Mouse (Mus musculus): Measurements from ENCODE around the gene Uvrag.
"Not testable (repeated sequence)": the region's sequence is repeated elsewhere in the genome, so short reads cannot be mapped to it uniquely, and the experiment has no call there.

The Uvrag gene

GRCm38 (mm10) chr7:99097781-99098180, 43.2 kb downstream of the Uvrag start:
- no peak for ATAC-seq (ENCODE audit: low TSS enrichment)

- ATAC-seq (ENCODE audit: low TSS enrichment) = no peak
Observed at GRCm38 (mm10) chr7:99097128-99097527, 43.8 kb downstream of the Uvrag start.

- no peak for ATAC-seq (ENCODE audit: low TSS enrichment)
Observed at GRCm38 (mm10) chr7:99095191-99095590, 45.8 kb downstream of the Uvrag start.

GRCm38 (mm10) chr7:99094336-99094735, 46.6 kb downstream of the Uvrag start:
- no peak for ATAC-seq (ENCODE audit: low TSS enrichment)

- no peak for ATAC-seq (ENCODE audit: low TSS enrichment)
Observed at GRCm38 (mm10) chr7:99091915-99092645, 48.9 kb downstream of the Uvrag start.

- no peak for ATAC-seq (ENCODE audit: low TSS enrichment)
Observed at GRCm38 (mm10) chr7:99089716-99090115, 51.2 kb downstream of the Uvrag start.

- ATAC-seq (ENCODE audit: low TSS enrichment) = no peak
Observed at GRCm38 (mm10) chr7:99088576-99089346, 52.2 kb downstream of the Uvrag start.

GRCm38 (mm10) chr7:99087581-99087980, 53.4 kb downstream of the Uvrag start:
- ATAC-seq (ENCODE audit: low TSS enrichment) = no peak

- no peak for ATAC-seq (ENCODE audit: low TSS enrichment)
Observed at GRCm38 (mm10) chr7:99086646-99087443, 54.1 kb downstream of the Uvrag start.

- ATAC-seq (ENCODE audit: low TSS enrichment) = peak; percentile 79; the same call in 1 of the 2 replicates
Observed at GRCm38 (mm10) chr7:99085249-99085648, 55.7 kb downstream of the Uvrag start.

GRCm38 (mm10) chr7:99079522-99079921, 61.4 kb downstream of the Uvrag start:
- ATAC-seq (ENCODE audit: low TSS enrichment) = no peak

GRCm38 (mm10) chr7:99078805-99079204, 62.1 kb downstream of the Uvrag start:
- no peak for ATAC-seq (ENCODE audit: low TSS enrichment)

GRCm38 (mm10) chr7:99077234-99077633, 63.7 kb downstream of the Uvrag start:
- no peak for ATAC-seq (ENCODE audit: low TSS enrichment)

GRCm38 (mm10) chr7:99075101-99075500, 65.8 kb downstream of the Uvrag start:
- ATAC-seq (ENCODE audit: low TSS enrichment) = no peak

- ATAC-seq (ENCODE audit: low TSS enrichment) = peak; percentile 87
Observed at GRCm38 (mm10) chr7:99073734-99074372, 67.1 kb downstream of the Uvrag start.

GRCm38 (mm10) chr7:99067710-99068109, 73.2 kb downstream of the Uvrag start:
- no peak for ATAC-seq (ENCODE audit: low TSS enrichment)

- no peak for ATAC-seq (ENCODE audit: low TSS enrichment)
Observed at GRCm38 (mm10) chr7:99065920-99066319, 75.0 kb downstream of the Uvrag start.

- no peak for ATAC-seq (ENCODE audit: low TSS enrichment)
Observed at GRCm38 (mm10) chr7:99065391-99065831, 75.5 kb downstream of the Uvrag start.

GRCm38 (mm10) chr7:99064795-99065194, 76.1 kb downstream of the Uvrag start:
- ATAC-seq (ENCODE audit: low TSS enrichment) = no peak

GRCm38 (mm10) chr7:99062263-99062662, 78.7 kb downstream of the Uvrag start:
- ATAC-seq (ENCODE audit: low TSS enrichment) = not testable (repeated sequence)

- ATAC-seq (ENCODE audit: low TSS enrichment) = 0 out of 2 replicates have a peak, but pooled peaks have one; percentile 23
Observed at GRCm38 (mm10) chr7:99061056-99061680, 79.8 kb downstream of the Uvrag start.
